Mouse (Mus musculus): ENCODE measurements around the gene Pofut2.

DNA sequence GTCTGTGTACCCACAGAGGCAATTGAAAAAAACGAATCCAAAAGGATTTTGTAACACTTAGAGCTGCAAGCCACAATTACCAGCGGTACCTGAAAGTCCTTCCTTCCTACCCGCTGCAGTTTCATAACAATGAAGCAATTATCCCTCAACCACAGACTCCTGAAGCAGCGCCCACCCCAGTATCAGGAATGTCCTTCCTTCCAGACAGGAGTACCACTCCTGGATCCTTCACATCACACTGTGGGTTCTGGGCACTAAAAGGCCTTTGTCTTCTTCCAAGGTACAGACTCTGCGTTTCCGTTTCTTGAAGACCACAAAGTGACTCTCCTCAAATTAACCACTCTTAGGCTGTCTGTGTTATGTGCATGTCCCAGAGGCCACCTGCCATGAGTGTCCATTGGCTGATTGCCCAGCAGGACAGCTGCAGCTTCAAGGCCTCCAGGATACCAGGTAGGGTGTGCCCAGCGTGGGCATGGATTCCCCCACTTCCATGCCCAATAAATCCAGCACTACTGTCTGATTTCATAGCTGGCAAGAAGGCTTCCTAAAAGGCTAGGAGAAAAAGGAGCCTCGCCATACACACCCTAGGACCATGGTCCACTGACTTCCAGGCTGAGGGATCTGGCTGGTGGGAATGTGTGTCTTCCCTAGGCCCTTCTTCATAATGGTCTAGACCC is 32.2 kb upstream of the Pofut2 start:
- no peak for TF ChIP-seq POLR2A (IDR thresholded peaks at IDR 0.05; ENCODE audit: low read depth, low read length)
- no peak for TF ChIP-seq CTCF (IDR thresholded peaks at IDR 0.05; ENCODE audit: extremely low read depth, insufficient read length, insufficient replicate concordance, low read depth, low read length)

All from small intestine, adult 2 months (tissue).